Mouse (Mus musculus): ENCODE results near the gene Gpr142. TPM values are rescaled to one million over a fixed set of nuclear protein-coding genes. Genes with fewer than 3 reads are reported as not detected.

Gpr142 gene
- polyA plus RNA-seq (2015; fragmentation: Nextera tagmentation; extraction: Ambion mirVana): not detected in 2 replicates

DNA sequence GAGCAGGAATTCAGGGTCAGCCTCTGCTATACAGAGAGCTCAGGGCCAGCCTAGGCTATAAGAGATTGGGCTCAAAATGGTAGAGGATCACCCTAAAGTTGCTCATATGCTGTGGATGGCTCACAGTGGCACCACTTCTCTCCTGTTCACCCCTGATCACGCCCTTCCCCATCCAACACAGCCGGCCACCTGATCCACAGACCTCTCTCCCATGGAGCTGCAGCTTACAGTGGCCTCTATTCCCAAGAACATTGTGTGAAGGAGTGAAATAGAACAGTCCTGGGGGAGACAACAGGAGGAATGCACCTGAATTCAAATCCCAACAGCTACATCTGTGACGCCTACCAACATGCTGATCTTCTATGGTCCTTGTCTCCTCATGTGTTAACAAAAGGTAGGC, at the start of gene Gpr142:
Gene Gpr142, plus strand, starts transcription at position 301 of the 400 bp plus-strand sequence.
- H3K27ac ChIP-seq (ENCODE audit: low read length): no peak within 1 kb of the TSS
- no peak for ATAC-seq (ENCODE audit: low read depth)
- WGBS: 94% methylated on average over 3 of the region's 3 CpGs
- H3K36me3 ChIP-seq (ENCODE audit: control insufficient read depth, insufficient read depth, low read length): no peaks in the 10 kb centered on the region
- no peak within 1 kb of the TSS for H3K9ac ChIP-seq (ENCODE audit: low read length)
- H3K4me3 ChIP-seq (ENCODE audit: low read length): no peak within 1 kb of the TSS
- peaks cover 6% of the 10 kb centered on the region; the same call in 1 of the 2 replicates for H3K4me1 ChIP-seq (replicated peaks; ENCODE audit: control insufficient read depth, insufficient read depth, low read length)
- H3K9me3 ChIP-seq (ENCODE audit: control insufficient read depth, low read length): no peaks in the 10 kb centered on the region
- H3K27me3 ChIP-seq (ENCODE audit: control insufficient read depth, insufficient read depth, low read depth, low read length): peaks cover 4% of the 10 kb centered on the region
- H3K4me2 ChIP-seq (ENCODE audit: low read depth, low read length): no peak within 1 kb of the TSS

DNA sequence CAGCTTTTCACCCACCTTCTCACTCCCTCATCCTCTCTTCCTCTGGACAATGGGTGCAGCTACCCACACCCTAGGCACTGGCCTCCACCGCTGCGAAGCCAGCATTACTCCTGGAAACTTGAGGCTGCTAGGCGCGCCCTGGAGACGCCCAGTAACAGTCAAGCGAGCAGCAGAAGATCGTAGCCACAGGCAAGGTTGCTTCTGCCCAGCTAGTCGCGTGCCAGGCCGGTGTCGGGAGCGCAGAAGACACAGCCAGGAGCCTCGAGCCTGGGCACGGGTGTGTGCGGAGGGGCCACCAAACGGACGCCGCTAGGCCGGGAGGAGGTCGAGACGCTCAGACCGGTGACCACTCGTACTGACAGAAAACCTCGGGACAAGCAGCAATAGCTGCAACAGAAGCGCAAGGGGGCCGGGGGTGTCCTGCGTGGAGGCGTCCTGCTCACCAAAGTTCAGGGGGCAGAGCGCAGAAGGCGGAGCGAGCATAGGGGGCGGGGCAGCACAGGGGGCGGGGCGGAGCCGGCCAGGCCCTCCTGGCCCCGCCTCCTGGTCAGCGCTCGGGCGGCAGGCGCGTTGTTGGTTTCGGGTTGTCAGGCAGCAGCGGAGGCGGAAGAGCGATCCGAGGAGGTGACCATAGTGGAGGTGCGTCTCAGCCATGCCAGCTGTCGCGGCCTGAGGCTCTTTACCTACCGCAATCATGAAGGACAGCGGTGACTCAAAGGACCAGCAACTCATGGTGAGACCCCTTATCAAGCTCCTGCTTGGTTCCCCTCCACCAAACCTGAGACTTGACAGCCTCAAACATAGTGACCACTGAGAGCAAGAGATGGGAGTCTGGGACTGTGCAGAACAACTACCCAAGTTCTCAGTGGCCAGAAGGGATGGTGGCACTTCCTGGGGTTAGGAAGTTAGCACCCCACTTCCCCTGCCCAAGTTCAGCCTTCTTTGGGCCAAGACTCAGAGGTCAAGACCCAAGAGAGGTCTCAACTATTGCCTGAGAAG, 33.6 kb upstream of the Gpr142 start, which contains the start of gene Kif19a:
Gene Kif19a, plus strand, starts transcription at position 569 of the 999 bp plus-strand sequence.
- no peaks in the 10 kb centered on the region for H3K9me3 ChIP-seq (ENCODE audit: control insufficient read depth, low read length)
- H3K4me1 ChIP-seq (replicated peaks; ENCODE audit: control insufficient read depth, insufficient read depth, low read length): peaks cover 3% of the 10 kb centered on the region; the same call in 1 of the 2 replicates
- peak within 1 kb of the TSS; percentile 61 for H3K9ac ChIP-seq (ENCODE audit: low read length)
- H3K4me3 ChIP-seq (ENCODE audit: low read length): peak within 1 kb of the TSS; percentile 56
- WGBS: 3% methylated on average over 51 of the region's 51 CpGs
- peak within 1 kb of the TSS; percentile 95 for H3K4me2 ChIP-seq (ENCODE audit: low read depth, low read length)
- no peak within 1 kb of the TSS for H3K27ac ChIP-seq (ENCODE audit: low read length)
- ATAC-seq (ENCODE audit: low read depth): peak; percentile 91
- peaks cover 10% of the 10 kb centered on the region; the same call in 1 of the 2 replicates for H3K27me3 ChIP-seq (ENCODE audit: control insufficient read depth, insufficient read depth, low read depth, low read length)
- no peaks in the 10 kb centered on the region for H3K36me3 ChIP-seq (ENCODE audit: control insufficient read depth, insufficient read depth, low read length)

DNA sequence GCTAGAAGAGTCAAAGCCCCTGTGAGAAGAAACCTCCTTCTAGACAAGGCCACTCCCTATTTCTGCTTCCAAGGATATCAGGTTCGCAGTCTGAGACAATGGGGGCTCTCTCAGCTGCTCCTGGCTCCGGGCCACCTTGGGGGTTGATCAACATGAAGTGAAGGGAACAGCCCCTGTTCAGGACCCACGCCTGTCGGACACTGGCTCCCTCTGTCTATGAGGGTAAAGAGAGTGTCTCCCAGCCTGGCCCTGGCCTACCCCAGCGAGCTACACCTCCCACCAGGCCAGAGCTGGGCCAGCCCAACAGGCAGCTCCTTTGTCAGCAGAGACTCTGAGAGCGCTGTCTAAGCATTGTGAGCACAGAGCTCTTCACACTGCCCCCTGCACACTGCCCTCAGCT, 28.8 kb upstream of the Gpr142 start:
- 39% methylated on average over 6 of the region's 6 CpGs for WGBS
- no peak overlapping the region for H3K27ac ChIP-seq (ENCODE audit: low read length)

DNA sequence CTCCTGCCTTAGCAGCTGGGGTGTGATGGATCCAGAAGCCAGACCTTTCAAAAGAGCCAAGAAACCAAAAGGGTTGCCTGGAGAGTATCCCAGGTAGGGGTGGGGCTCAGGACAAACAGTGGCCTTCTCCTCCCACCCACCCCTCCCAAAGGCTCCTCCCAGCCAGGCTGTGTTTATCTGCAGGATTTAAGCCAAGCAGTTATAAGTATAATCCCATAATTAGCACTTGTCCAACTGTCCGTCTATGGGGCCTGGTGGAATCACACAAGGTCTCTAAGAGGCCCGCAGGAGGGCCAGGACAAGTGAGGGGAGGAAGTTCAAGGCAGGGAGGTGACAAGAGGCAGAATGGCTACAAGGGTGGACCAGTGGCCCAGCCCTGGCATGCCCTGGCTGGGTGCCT, 26.8 kb upstream of the Gpr142 start:
- Histone ChIP-seq H3K4me1 (replicated peaks; ENCODE audit: control insufficient read depth, insufficient read depth, low read length) (no peaks in the 10 kb centered on the region; the same call in 1 of the 2 replicates), H3K36me3 (ENCODE audit: control insufficient read depth, insufficient read depth, low read length) (no peaks in the 10 kb centered on the region), H3K9me3 (ENCODE audit: control insufficient read depth, low read length) (no peaks in the 10 kb centered on the region), H3K9ac (ENCODE audit: low read length) (no peak overlapping the region), H3K27ac (ENCODE audit: low read length) (no peak overlapping the region), H3K4me2 (ENCODE audit: low read depth, low read length) (no peak overlapping the region), H3K4me3 (ENCODE audit: low read length) (no peak overlapping the region), H3K27me3 (ENCODE audit: control insufficient read depth, insufficient read depth, low read depth, low read length) (no peaks in the 10 kb centered on the region)
- 62% methylated on average over 2 of the region's 2 CpGs for WGBS
- ATAC-seq (ENCODE audit: low read depth): no peak

More for the DNA sequence above, 28.8 kb upstream of the Gpr142 start:
- peaks cover 10% of the 10 kb centered on the region; the same call in 1 of the 2 replicates for H3K27me3 ChIP-seq (ENCODE audit: control insufficient read depth, insufficient read depth, low read depth, low read length)
- no peaks in the 10 kb centered on the region for H3K9me3 ChIP-seq (ENCODE audit: control insufficient read depth, low read length)
- no peak overlapping the region for H3K9ac ChIP-seq (ENCODE audit: low read length)
- ATAC-seq (ENCODE audit: low read depth): no peak
- no peak overlapping the region for H3K4me3 ChIP-seq (ENCODE audit: low read length)
- no peak overlapping the region for H3K4me2 ChIP-seq (ENCODE audit: low read depth, low read length)
- H3K36me3 ChIP-seq (ENCODE audit: control insufficient read depth, insufficient read depth, low read length): no peaks in the 10 kb centered on the region
- peaks cover 3% of the 10 kb centered on the region; the same call in 1 of the 2 replicates for H3K4me1 ChIP-seq (replicated peaks; ENCODE audit: control insufficient read depth, insufficient read depth, low read length)

DNA sequence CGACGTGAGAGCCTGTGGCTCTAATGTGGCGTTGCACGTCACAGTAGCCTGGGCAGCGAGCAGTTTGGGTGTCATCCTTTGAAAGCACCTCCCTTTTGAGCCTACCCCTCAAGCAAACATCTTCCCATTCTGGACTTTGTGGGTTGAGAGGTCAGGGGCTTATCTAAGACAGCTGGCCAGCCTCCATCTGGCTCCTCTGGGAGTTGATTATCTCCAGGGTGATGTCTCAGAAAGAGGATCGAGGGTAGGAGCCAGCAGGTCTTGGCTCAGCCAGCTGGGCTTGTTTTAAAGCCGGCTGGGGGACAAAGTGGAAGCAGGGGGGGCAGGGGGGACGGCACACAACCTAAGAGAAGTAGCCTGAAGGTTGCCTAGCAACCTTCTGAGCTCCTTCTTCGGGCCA, 18.6 kb upstream of the Gpr142 start:
- 0 out of 2 replicates have a peak, but pooled peaks have one; percentile 16 for ATAC-seq (ENCODE audit: low read depth)
- WGBS: 22% methylated on average over 9 of the region's 9 CpGs
- Histone ChIP-seq H3K9me3 (ENCODE audit: control insufficient read depth, low read length) (no peaks in the 10 kb centered on the region), H3K4me2 (ENCODE audit: low read depth, low read length) (no peak overlapping the region), H3K27ac (ENCODE audit: low read length) (no peak overlapping the region), H3K4me3 (ENCODE audit: low read length) (no peak overlapping the region), H3K27me3 (ENCODE audit: control insufficient read depth, insufficient read depth, low read depth, low read length) (peaks cover 13% of the 10 kb centered on the region), H3K4me1 (replicated peaks; ENCODE audit: control insufficient read depth, insufficient read depth, low read length) (no peaks in the 10 kb centered on the region), H3K36me3 (ENCODE audit: control insufficient read depth, insufficient read depth, low read length) (no peaks in the 10 kb centered on the region), H3K9ac (ENCODE audit: low read length) (no peak overlapping the region)

DNA sequence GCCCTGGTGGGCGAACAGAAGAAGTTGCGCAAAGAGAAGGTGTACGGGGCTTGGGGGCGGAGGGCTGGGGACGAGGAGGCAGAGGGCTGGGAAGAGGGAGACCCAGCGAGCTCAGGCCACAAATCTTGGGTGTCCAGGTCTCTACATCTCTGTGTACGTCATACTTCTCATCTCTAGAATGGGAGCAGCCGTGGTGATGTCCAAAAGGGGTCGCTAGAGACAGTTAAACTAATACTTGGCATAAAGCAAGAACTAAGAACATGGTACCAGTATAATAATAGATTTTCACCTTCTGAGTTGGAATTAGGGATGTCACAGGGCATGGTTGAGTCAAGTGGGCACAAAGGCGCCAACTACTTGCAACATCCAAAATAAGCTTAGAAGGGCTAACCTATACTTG, 12.8 kb upstream of the Gpr142 start:
- Histone ChIP-seq H3K4me2 (ENCODE audit: low read depth, low read length) (peak overlapping the region; percentile 41), H3K9ac (ENCODE audit: low read length) (no peak overlapping the region), H3K27ac (ENCODE audit: low read length) (no peak overlapping the region), H3K4me3 (ENCODE audit: low read length) (peak overlapping the region; percentile 30), H3K27me3 (ENCODE audit: control insufficient read depth, insufficient read depth, low read depth, low read length) (peaks cover 66% of the 10 kb centered on the region), H3K4me1 (replicated peaks; ENCODE audit: control insufficient read depth, insufficient read depth, low read length) (no peaks in the 10 kb centered on the region; the same call in 1 of the 2 replicates), H3K9me3 (ENCODE audit: control insufficient read depth, low read length) (no peaks in the 10 kb centered on the region), H3K36me3 (ENCODE audit: control insufficient read depth, insufficient read depth, low read length) (no peaks in the 10 kb centered on the region)
- 35% methylated on average over 10 of the region's 10 CpGs for WGBS
- ATAC-seq (ENCODE audit: low read depth): no peak

- H3K9ac ChIP-seq (ENCODE audit: low read length): no peak overlapping the region
- H3K27me3 ChIP-seq (ENCODE audit: control insufficient read depth, insufficient read depth, low read depth, low read length): peaks cover 66% of the 10 kb centered on the region
- no peak overlapping the region for H3K27ac ChIP-seq (ENCODE audit: low read length)
- peak overlapping the region; percentile 30 for H3K4me3 ChIP-seq (ENCODE audit: low read length)
- H3K4me2 ChIP-seq (ENCODE audit: low read depth, low read length): peak overlapping the region; percentile 41
- ATAC-seq (ENCODE audit: low read depth): no peak
- WGBS: under 1% methylated on average over 43 of the region's 43 CpGs
- H3K36me3 ChIP-seq (ENCODE audit: control insufficient read depth, insufficient read depth, low read length): no peaks in the 10 kb centered on the region
- H3K4me1 ChIP-seq (replicated peaks; ENCODE audit: control insufficient read depth, insufficient read depth, low read length): peaks cover under 1% of the 10 kb centered on the region
- no peaks in the 10 kb centered on the region for H3K9me3 ChIP-seq (ENCODE audit: control insufficient read depth, low read length)
Observed at GRCm38 (mm10) chr11:114786326-114786725, 12.4 kb upstream of the Gpr142 start.

GRCm38 (mm10) chr11:114787611-114788010, 11.1 kb upstream of the Gpr142 start:
- Histone ChIP-seq H3K27ac (ENCODE audit: low read length) (no peak overlapping the region), H3K27me3 (ENCODE audit: control insufficient read depth, insufficient read depth, low read depth, low read length) (peaks cover 79% of the 10 kb centered on the region), H3K4me3 (ENCODE audit: low read length) (no peak overlapping the region), H3K4me2 (ENCODE audit: low read depth, low read length) (no peak overlapping the region), H3K9ac (ENCODE audit: low read length) (no peak overlapping the region), H3K36me3 (ENCODE audit: control insufficient read depth, insufficient read depth, low read length) (no peaks in the 10 kb centered on the region), H3K9me3 (ENCODE audit: control insufficient read depth, low read length) (no peaks in the 10 kb centered on the region), H3K4me1 (replicated peaks; ENCODE audit: control insufficient read depth, insufficient read depth, low read length) (peaks cover 12% of the 10 kb centered on the region)
- WGBS: 84% methylated on average over 3 of the region's 3 CpGs
- ATAC-seq (ENCODE audit: low read depth): no peak

DNA sequence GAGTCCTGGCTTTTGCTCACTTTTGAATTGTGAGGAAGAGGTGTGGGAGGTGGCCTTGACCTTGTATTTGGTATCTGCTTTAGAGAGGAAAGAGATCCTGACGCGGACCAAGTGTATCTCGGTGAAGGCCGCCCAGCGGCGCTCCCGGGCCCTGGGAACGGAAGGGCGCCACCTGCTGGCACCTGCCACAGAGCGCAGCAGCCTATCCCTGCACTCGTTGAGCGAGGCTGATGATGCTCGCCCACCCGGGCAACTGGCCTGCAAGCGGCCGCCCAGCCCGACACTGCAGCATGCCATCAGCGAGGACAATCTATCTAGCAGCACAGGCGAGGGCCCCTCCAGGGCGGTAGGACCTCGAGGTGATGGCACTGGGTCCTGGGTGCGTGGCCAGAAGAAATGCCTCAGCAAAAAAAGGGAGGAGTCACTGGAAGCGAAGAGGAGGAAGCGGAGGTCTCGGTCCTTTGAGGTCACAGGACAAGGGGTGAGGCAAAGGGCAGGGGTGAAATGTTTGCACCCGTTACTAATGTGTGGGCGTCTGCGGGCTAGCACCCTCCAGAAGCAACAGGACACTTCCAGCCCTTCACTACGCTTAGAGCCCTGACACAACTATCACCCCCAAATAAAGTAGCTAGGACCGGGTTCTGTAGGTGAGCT, 9.5 kb upstream of the Gpr142 start:
- Histone ChIP-seq H3K4me2 (ENCODE audit: low read depth, low read length) (peak overlapping the region; percentile 5; the same call in 1 of the 2 replicates), H3K27ac (ENCODE audit: low read length) (no peak overlapping the region), H3K4me1 (replicated peaks; ENCODE audit: control insufficient read depth, insufficient read depth, low read length) (peaks cover 12% of the 10 kb centered on the region), H3K36me3 (ENCODE audit: control insufficient read depth, insufficient read depth, low read length) (no peaks in the 10 kb centered on the region), H3K9me3 (ENCODE audit: control insufficient read depth, low read length) (no peaks in the 10 kb centered on the region), H3K9ac (ENCODE audit: low read length) (no peak overlapping the region), H3K4me3 (ENCODE audit: low read length) (no peak overlapping the region), H3K27me3 (ENCODE audit: control insufficient read depth, insufficient read depth, low read depth, low read length) (peaks cover 91% of the 10 kb centered on the region)
- peak; percentile 51 for ATAC-seq (ENCODE audit: low read depth)
- 9% methylated on average over 30 of the region's 30 CpGs for WGBS
